Mouse (Mus musculus): ENCODE measurements at regions not wholly inside any gene's neighbourhood (a gene's known extent, or its start where the extent isn't known, plus 50 kb on each side); places are given as distances from the start of the nearest gene placed in this dataset.

GRCm38 (mm10) chr1:12027442-12027841 lies 613.5 kb downstream of the A830018L16Rik start:
- TF ChIP-seq CTCF (IDR thresholded peaks at IDR 0.05; ENCODE audit: borderline replicate concordance, insufficient read depth, low read length) (no peak), POLR2A (IDR thresholded peaks at IDR 0.05; ENCODE audit: low read depth, low read length) (no peak)

Measured in embryonic fibroblast, embryonic 13.5 days (primary cell).